Mouse (Mus musculus) gastrocnemius, postnatal 25 days (tissue): Measurements from ENCODE around the gene Cys1. TPM values are rescaled to one million over a fixed set of nuclear protein-coding genes. Genes with fewer than 3 reads are reported as not detected.

Experiments
- DNase-seq: peaks from one replicate; pipeline ENCODE4 v3.0.0; 2022
- total RNA-seq, 2 experiments: library from RNA; stranded (reverse); gene quantifications; 1 replicate in 1 of 2; 2 replicates in 1 of 2; pipeline ENCODE4 v1.2.3; 2021

Cys1 gene
- total RNA-seq, 2 experiments from 2014 or later = 3.0 to 3.5 TPM

- DNase-seq = no peak
Measured at GRCm38 (mm10) chr12:24697484-24698204, 16.0 kb upstream of the Cys1 start.

- peak; percentile 65 for DNase-seq
Measured at GRCm38 (mm10) chr12:24696500-24697483, 15.2 kb upstream of the Cys1 start.

- DNase-seq = no peak
Measured at GRCm38 (mm10) chr12:24690351-24690750, 8.7 kb upstream of the Cys1 start.

GRCm38 (mm10) chr12:24686696-24687346 lies 5.2 kb upstream of the Cys1 start:
- no peak for DNase-seq

GRCm38 (mm10) chr12:24686038-24686695 lies 4.6 kb upstream of the Cys1 start:
- DNase-seq = no peak

- DNase-seq = no peak
Measured at GRCm38 (mm10) chr12:24683461-24683860, 1.8 kb upstream of the Cys1 start.

DNA sequence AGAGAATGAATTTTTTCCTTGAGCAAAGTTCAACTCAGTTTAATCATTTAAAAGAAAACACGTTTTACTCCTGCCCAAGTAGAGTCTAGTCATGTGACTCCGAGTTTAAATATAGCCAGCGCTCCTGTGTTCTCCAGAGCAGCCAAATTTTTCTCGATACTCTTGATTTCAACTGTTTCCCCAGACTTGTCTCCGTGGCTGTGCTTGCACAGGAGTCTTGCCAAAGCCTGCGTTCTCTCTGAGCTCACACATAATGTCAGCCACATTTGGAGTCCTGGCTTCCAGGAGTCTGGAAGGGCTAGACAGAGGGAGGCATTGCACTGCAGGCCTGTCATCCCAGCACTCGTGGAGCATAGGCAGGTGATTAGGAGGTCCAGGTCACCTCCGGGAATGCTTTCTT lies 950 bp upstream of the Cys1 start:
- DNase-seq = peak; percentile 69

GRCm38 (mm10) chr12:24680492-24681285 lies 924 bp downstream of the Cys1 start:
- peak; percentile 46 for DNase-seq

DNA sequence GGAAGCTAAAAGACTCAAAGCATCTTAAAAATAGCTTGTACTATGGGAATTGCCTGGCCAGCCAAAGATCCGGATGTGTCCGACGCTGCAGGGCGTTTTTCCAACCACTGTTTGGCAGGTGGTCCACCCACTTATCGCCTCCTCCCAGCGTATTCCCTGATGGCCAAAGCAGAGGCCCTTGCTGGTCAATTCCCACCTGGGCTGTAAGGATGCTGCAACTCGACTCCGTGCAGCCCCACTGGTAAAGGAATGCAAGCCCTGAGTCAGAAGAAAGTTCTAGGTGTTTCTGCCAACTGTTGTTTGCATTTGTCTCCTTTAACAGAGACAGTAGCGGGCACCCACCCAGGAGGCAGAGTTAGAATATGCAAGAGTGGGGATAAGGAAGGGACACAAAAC lies 1.5 kb downstream of the Cys1 start:
- peak; percentile 81 for DNase-seq

DNA sequence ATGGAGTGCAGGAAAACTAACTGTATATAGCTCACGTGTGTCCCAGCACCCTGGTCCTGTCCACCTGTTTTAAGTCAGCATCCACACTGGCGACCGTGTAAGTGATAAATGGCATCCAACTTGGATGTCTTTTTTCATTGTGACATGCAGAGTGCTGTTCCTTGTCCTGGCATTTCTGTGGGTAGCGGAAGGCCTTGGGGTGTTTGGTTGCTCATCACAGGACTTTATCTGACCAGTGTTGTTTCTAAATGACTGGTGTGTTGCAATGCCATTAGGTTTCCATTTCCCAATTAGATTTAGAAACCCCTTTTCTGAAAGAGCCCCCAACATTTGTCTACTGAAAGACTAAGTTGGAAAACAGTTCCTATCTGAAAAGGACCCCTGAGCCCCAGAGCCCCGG lies 19.5 kb downstream of the Cys1 start:
- no peak for DNase-seq

DNA sequence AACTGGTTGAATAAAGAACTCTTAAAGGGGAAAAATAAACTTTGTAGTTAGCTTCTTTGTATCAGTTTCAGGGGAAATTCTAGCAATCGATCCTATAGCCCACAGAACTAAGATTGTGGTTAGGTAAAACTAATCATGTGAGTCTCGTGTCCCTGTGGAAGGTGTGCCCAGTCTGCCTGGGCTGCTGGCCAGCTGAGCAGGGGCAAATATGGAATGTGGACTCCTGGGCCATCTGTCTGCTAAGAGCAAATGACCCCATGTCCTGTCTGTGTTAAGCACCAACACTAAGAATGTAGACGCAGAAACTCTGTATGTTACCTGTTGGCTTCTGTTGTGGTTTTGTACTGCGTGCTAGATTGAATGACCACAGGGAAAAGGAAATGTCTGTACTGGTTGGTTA lies 20.5 kb downstream of the Cys1 start:
- DNase-seq = no peak

- DNase-seq = no peak
Measured at GRCm38 (mm10) chr12:24659923-24660322, 21.7 kb downstream of the Cys1 start.

- no peak for DNase-seq
Measured at GRCm38 (mm10) chr12:24658998-24659397, 22.6 kb downstream of the Cys1 start.

GRCm38 (mm10) chr12:24656436-24656835 lies 25.2 kb downstream of the Cys1 start:
- DNase-seq = no peak

DNA sequence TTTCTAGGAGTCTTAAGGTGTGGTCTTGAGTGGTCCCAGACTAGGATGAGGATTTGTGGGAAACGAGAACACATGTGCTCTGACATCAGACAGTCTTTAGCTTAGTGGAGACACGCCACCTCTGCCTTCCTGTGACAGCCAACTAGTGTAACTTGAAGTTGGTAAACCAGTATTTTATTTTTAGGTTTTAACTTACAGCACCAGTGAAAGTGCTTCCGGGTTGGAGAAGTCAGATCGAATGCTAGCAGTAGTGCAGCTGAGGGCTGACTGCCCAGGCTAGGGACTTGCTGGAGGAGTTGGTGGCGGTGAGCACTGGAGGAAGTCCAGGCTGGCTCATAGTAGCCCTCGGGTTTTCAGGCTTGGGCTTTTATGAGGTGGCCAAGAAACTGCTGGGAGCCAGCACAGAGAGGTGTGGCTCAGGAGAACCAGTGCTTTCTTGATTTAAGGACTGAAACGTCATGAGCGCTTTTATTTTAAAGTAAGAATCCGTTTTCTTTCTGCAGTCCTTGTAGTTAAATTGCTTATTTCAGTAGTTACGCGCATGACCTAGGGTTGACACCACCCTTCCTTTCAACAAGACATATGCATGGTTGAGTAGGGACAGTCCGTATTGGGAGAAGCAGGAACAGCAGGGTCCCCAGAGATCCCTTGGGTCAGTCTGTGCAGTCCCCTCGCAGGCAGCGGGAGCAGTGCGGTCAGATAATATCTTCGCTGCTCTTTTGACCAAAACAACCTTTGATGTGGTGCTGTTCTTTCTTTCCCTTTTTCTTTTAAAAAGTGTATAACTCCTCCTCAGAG lies 27.3 kb downstream of the Cys1 start:
- DNase-seq = no peak

GRCm38 (mm10) chr12:24651642-24652342 lies 29.8 kb downstream of the Cys1 start:
- peak; percentile 95 for DNase-seq

- DNase-seq = peak; percentile 99
Measured at GRCm38 (mm10) chr12:24651063-24651557, 30.5 kb downstream of the Cys1 start, which contains the start of gene Klf11. TSS of gene Klf11 (plus strand) at chr12:24651274.

GRCm38 (mm10) chr12:24650415-24651062 lies 31.1 kb downstream of the Cys1 start:
- no peak for DNase-seq

GRCm38 (mm10) chr12:24648094-24648493 lies 33.5 kb downstream of the Cys1 start:
- no peak for DNase-seq
